Mouse (Mus musculus) thymus, adult 2 months (tissue): ENCODE data around the gene Deaf1. TPM values are rescaled to one million over a fixed set of nuclear protein-coding genes. Genes with fewer than 3 reads are reported as not detected.

Experiments used
- DNase-seq: peaks from one replicate; pipeline ENCODE4 v3.0.0; 2021
- H3K27ac ChIP-seq: fragments of 200-500 bp; 2 replicates; pipeline ENCODE4 v1.5.1; 2012; ENCODE audit warnings: low read length, control low read depth; ENCODE audit not compliant: control insufficient read depth, insufficient read depth
- H3K27me3 ChIP-seq: fragments of 200-500 bp; 2 replicates; pipeline ENCODE4 v1.6.1; 2012; ENCODE audit warnings: mild to moderate bottlenecking, low read length, moderate library complexity, mixed read lengths; ENCODE audit not compliant: control insufficient read depth, insufficient read depth
- H3K36me3 ChIP-seq: fragments of 200-500 bp; 2 replicates; pipeline ENCODE4 v1.6.1; 2012; ENCODE audit warnings: mild to moderate bottlenecking, low read length, moderate library complexity; ENCODE audit not compliant: control insufficient read depth, insufficient read depth
- H3K4me1 ChIP-seq: fragments of 200-500 bp; replicated peaks from 2 replicates; pipeline ENCODE4 v1.6.1; 2012; ENCODE audit warnings: low read length; ENCODE audit not compliant: control insufficient read depth, insufficient read depth
- H3K4me3 ChIP-seq: fragments of 200-500 bp; 2 replicates; pipeline ENCODE4 v1.5.1; 2012; ENCODE audit warnings: mild to moderate bottlenecking, low read length, control low read depth, moderate library complexity; ENCODE audit not compliant: control insufficient read depth, insufficient read depth
- CTCF ChIP-seq: fragments of 200-500 bp; IDR thresholded peaks from 2 replicates; pipeline ENCODE4 v1.5.1; 2012; ENCODE audit warnings: mild to moderate bottlenecking, control low read depth, low read length, moderate library complexity, borderline replicate concordance; ENCODE audit not compliant: control insufficient read depth, poor library complexity, insufficient read depth; ENCODE audit errors: extremely low read depth
- POLR2A ChIP-seq: fragments of 200-500 bp; IDR thresholded peaks from 2 replicates; pipeline ENCODE4 v1.6.1; 2012; ENCODE audit warnings: mild to moderate bottlenecking, low read length, control low read depth, moderate library complexity; ENCODE audit not compliant: control insufficient read depth, poor library complexity, insufficient read depth; ENCODE audit errors: extremely low read depth
- WGBS: fragments of 180-500 bp; shearing (Covaris S2); methylation state at CpG from one replicate; pipeline ENCODE4 v1.1.7; 2018; 5-methylcytosine and 5-hydroxymethylcytosine counted together
- polyA plus RNA-seq: library from polyadenylated mRNA; depleted of rRNA; stranded (reverse); fragments of >200 nt; gene quantifications from 2 replicates; pipeline ENCODE4 v1.2.3, GENCODE M21; 2012

Deaf1 gene
- polyA plus RNA-seq, 1 experiment, result 34.9 TPM

- no peaks in the 10 kb centered on the region for H3K36me3 ChIP-seq
- H3K4me1 ChIP-seq, result 0 out of 2 replicates have a peak, but pooled peaks cover 2% of the 10 kb centered on the region
- no peak overlapping the region for H3K27ac ChIP-seq
- WGBS, result 80% methylated on average over 12 of the region's 12 CpGs
- no peak for DNase-seq
- no peaks in the 10 kb centered on the region; the same call in 1 of the 2 replicates for H3K27me3 ChIP-seq
- no peak for TF ChIP-seq POLR2A
- TF ChIP-seq CTCF, result no peak; the same call in 1 of the 2 replicates
- no peak overlapping the region for H3K4me3 ChIP-seq
Observed at GRCm38 (mm10) chr7:141355626-141356326, 28.3 kb upstream of the Deaf1 start.

- Histone ChIP-seq H3K27me3 (no peaks in the 10 kb centered on the region; the same call in 1 of the 2 replicates), H3K27ac (no peak overlapping the region), H3K4me3 (no peak overlapping the region), H3K4me1 (0 out of 2 replicates have a peak, but pooled peaks cover 2% of the 10 kb centered on the region), H3K36me3 (no peaks in the 10 kb centered on the region)
- 95% methylated on average over 8 of the region's 8 CpGs for WGBS
- TF ChIP-seq POLR2A, result no peak
- TF ChIP-seq CTCF, result no peak
- no peak for DNase-seq
Observed at GRCm38 (mm10) chr7:141355051-141355450, 27.6 kb upstream of the Deaf1 start.

- Histone ChIP-seq H3K4me3 (no peak overlapping the region), H3K36me3 (no peaks in the 10 kb centered on the region), H3K27me3 (no peaks in the 10 kb centered on the region; the same call in 1 of the 2 replicates), H3K4me1 (no peaks in the 10 kb centered on the region), H3K27ac (no peak overlapping the region)
- DNase-seq, result no peak
- 83% methylated on average over 6 of the region's 6 CpGs for WGBS
- TF ChIP-seq CTCF (no peak), POLR2A (no peak)
Observed at GRCm38 (mm10) chr7:141351061-141351460, 23.6 kb upstream of the Deaf1 start.

- Histone ChIP-seq H3K4me1 (no peaks in the 10 kb centered on the region), H3K27ac (no peak overlapping the region; the same call in 1 of the 2 replicates), H3K36me3 (no peaks in the 10 kb centered on the region), H3K27me3 (no peaks in the 10 kb centered on the region), H3K4me3 (no peak overlapping the region)
- no peak for TF ChIP-seq CTCF
- TF ChIP-seq POLR2A, result no peak
- WGBS, result 26% methylated on average over 5 of the region's 5 CpGs
- DNase-seq, result no peak
Observed at GRCm38 (mm10) chr7:141344787-141345186, 17.3 kb upstream of the Deaf1 start.

GRCm38 (mm10) chr7:141343696-141344095 is 16.2 kb upstream of the Deaf1 start:
- WGBS, result 75% methylated on average over 7 of the region's 7 CpGs
- H3K27ac ChIP-seq, result no peak overlapping the region

DNA sequence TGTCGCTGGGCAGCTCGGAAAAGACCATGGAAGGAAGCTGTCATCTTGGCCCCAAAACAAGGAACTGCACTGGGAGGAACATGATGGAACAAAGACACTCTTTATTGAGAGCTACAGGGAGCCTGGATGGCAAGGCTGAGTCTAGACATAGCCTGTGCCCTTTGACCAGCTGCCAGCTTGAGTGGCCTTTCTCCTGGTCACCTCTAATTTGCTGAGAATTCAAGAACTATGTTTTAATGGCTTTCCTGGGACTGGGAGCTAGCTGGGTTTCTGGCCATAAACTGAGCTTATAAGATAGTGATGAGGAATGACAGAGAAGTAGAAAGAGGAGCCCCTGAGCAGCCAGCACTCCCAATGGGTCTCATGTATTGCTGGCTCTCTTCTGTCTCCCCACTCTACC is 15.7 kb upstream of the Deaf1 start:
- Histone ChIP-seq H3K27me3 (no peaks in the 10 kb centered on the region), H3K27ac (no peak overlapping the region), H3K4me3 (no peak overlapping the region), H3K4me1 (peaks cover 8% of the 10 kb centered on the region), H3K36me3 (no peaks in the 10 kb centered on the region)
- TF ChIP-seq POLR2A (no peak), CTCF (no peak)
- no peak for DNase-seq
- 94% methylated on average over 2 of the region's 2 CpGs for WGBS

More at GRCm38 (mm10) chr7:141343696-141344095, 16.2 kb upstream of the Deaf1 start:
- H3K4me3 ChIP-seq, result no peak overlapping the region
- no peak for TF ChIP-seq POLR2A
- H3K4me1 ChIP-seq, result peaks cover 4% of the 10 kb centered on the region
- H3K27me3 ChIP-seq, result no peaks in the 10 kb centered on the region
- DNase-seq, result no peak
- H3K36me3 ChIP-seq, result no peaks in the 10 kb centered on the region

- TF ChIP-seq CTCF, result no peak
- Histone ChIP-seq H3K4me3 (no peak overlapping the region), H3K4me1 (peaks cover 16% of the 10 kb centered on the region), H3K36me3 (no peaks in the 10 kb centered on the region), H3K27me3 (no peaks in the 10 kb centered on the region), H3K27ac (no peak overlapping the region)
- DNase-seq, result no peak
- WGBS, result 93% methylated on average over 10 of the region's 10 CpGs
Observed at GRCm38 (mm10) chr7:141341689-141342226, 14.3 kb upstream of the Deaf1 start.
